Comparison of ENCODE assay signal across 13 mouse cellular contexts in the genomic region with DNA sequence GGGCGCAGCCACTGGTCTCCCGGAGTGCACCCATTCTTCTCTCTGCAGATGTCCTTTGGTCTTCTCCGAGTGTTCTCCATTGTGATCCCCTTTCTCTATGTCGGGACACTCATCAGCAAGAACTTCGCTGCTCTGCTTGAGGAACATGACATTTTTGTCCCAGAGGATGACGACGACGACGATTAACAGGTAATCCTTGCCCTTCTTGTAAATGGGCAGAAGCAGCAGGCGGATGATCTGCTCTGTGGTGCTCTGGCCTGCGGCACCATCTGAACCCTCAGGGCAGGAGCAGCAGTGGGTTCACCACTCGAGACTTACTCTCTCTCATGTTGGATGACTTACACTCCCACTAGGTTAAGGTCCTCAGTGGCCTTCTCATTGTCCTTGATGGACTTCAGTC. TPM values are rescaled to one million over a fixed set of nuclear protein-coding genes. Genes with fewer than 3 reads are reported as not detected.
A peak's percentile ranks its signal among the peaks of the same experiment; 100 is the strongest.
DNase-seq lines count a peak whose midpoint lies in the region; ATAC-seq and TF ChIP-seq lines count a peak whose summit lies in the region.
"Had no signal": no experiment of that assay in that cellular context is flagged by ENCODE, and none has a peak within 500 bp of the region (broad histone marks: within the 10 kb centered on the region; RNA-seq: fewer than 3 reads in every experiment).

No protein-coding gene starts in this region.

- WGBS in heart, embryonic 10.5 days, result 89% methylated on average over 12 of the region's 12 CpGs
- WGBS in liver, embryonic 11.5 days, result 91% methylated on average over 12 of the region's 12 CpGs
- WGBS in embryonic facial prominence, embryonic 14.5 days, result 94% methylated on average over 12 of the region's 12 CpGs
- 90% methylated on average over 12 of the region's 12 CpGs for WGBS in liver, embryonic 16.5 days (ENCODE audit: insufficient replicate concordance)
- 92% methylated on average over 12 of the region's 12 CpGs for WGBS in lung, postnatal 0 days

- peaks cover 34% of the 10 kb centered on the region for H3K4me1 ChIP-seq in heart, embryonic 10.5 days
- peaks cover 66% of the 10 kb centered on the region for H3K4me1 ChIP-seq in liver, embryonic 11.5 days (replicated peaks; ENCODE audit: control insufficient read depth, insufficient read depth, low read length)
- H3K4me1 ChIP-seq in embryonic facial prominence, embryonic 14.5 days (ENCODE audit: control insufficient read depth, insufficient read depth, low read length), result peaks cover 13% of the 10 kb centered on the region
- peaks cover 83% of the 10 kb centered on the region for H3K4me1 ChIP-seq in liver, embryonic 16.5 days (ENCODE audit: control insufficient read depth, low read depth, low read length)
- peaks cover 10% of the 10 kb centered on the region for H3K4me1 ChIP-seq in lung, postnatal 0 days (ENCODE audit: insufficient read depth, low read depth, low read length)

- H3K27me3 ChIP-seq in heart, embryonic 10.5 days (ENCODE audit: insufficient read depth, poor library complexity, severe bottlenecking), result no peaks in the 10 kb centered on the region
- H3K27me3 ChIP-seq in liver, embryonic 11.5 days (replicated peaks; ENCODE audit: control insufficient read depth, insufficient read depth, low read length), result no peaks in the 10 kb centered on the region
- H3K27me3 ChIP-seq in embryonic facial prominence, embryonic 14.5 days (replicated peaks; ENCODE audit: control insufficient read depth, insufficient read depth, low read length), result no peaks in the 10 kb centered on the region
- no peaks in the 10 kb centered on the region for H3K27me3 ChIP-seq in liver, embryonic 16.5 days (ENCODE audit: control insufficient read depth, insufficient read depth, low read depth, low read length)
- H3K27me3 ChIP-seq in lung, postnatal 0 days (replicated peaks; ENCODE audit: insufficient read depth, low read length), result no peaks in the 10 kb centered on the region
- H3K27me3 ChIP-seq: limb, embryonic 15.5 days; Patski had no signal

- no peak overlapping the region for H3K9ac ChIP-seq in liver, embryonic 11.5 days (ENCODE audit: low read depth, low read length)
- no peak overlapping the region; the same call in 1 of the 2 replicates for H3K9ac ChIP-seq in embryonic facial prominence, embryonic 14.5 days (ENCODE audit: low read depth, low read length)
- H3K9ac ChIP-seq in liver, embryonic 16.5 days (ENCODE audit: low read depth, low read length), result no peak overlapping the region
- H3K9ac ChIP-seq in lung, postnatal 0 days (replicated peaks; ENCODE audit: low read depth), result no peak overlapping the region
- H3K9ac ChIP-seq: limb, embryonic 15.5 days had no signal

- peaks cover 43% of the 10 kb centered on the region for H3K36me3 ChIP-seq in heart, embryonic 10.5 days
- peaks cover 26% of the 10 kb centered on the region for H3K36me3 ChIP-seq in liver, embryonic 11.5 days (ENCODE audit: control insufficient read depth, insufficient read depth, low read length)
- peaks cover 49% of the 10 kb centered on the region for H3K36me3 ChIP-seq in embryonic facial prominence, embryonic 14.5 days (ENCODE audit: control insufficient read depth, insufficient read depth, low read length)
- peaks cover 42% of the 10 kb centered on the region for H3K36me3 ChIP-seq in liver, embryonic 16.5 days (ENCODE audit: control insufficient read depth, insufficient read depth)
- peaks cover 27% of the 10 kb centered on the region for H3K36me3 ChIP-seq in lung, postnatal 0 days (ENCODE audit: insufficient read depth, low read length)

- TF ChIP-seq CTCF in lung, postnatal 0 days (IDR thresholded peaks at IDR 0.05), result no peak

- DNase-seq in heart, embryonic 10.5 days (ENCODE audit: low spot score), result peak; percentile 71
- DNase-seq in heart, postnatal 4 days, result no peak
- no peak for DNase-seq in liver, embryonic 11.5 days (ENCODE audit: low spot score)
- no peak for DNase-seq in liver
- no peak for DNase-seq in embryonic facial prominence, embryonic 14.5 days (ENCODE audit: low spot score)
- DNase-seq in lung, postnatal 0 days (ENCODE audit: low spot score), result no peak
- DNase-seq in thymus, postnatal 25 days, result no peak
- DNase-seq: cerebellum, postnatal 36 days; kidney, adult 8-10 months; right cerebral cortex, postnatal 25 days had no signal

- no peak for TF ChIP-seq EP300 in lung, postnatal 0 days (IDR thresholded peaks at IDR 0.05)

- H3K9me3 ChIP-seq in heart, embryonic 10.5 days, result no peaks in the 10 kb centered on the region
- H3K9me3 ChIP-seq in liver, embryonic 11.5 days (ENCODE audit: control insufficient read depth, low read length), result no peaks in the 10 kb centered on the region
- no peaks in the 10 kb centered on the region for H3K9me3 ChIP-seq in embryonic facial prominence, embryonic 14.5 days (ENCODE audit: control insufficient read depth, low read length)
- H3K9me3 ChIP-seq in liver, embryonic 16.5 days (replicated peaks; ENCODE audit: control insufficient read depth, low read length), result no peaks in the 10 kb centered on the region
- H3K9me3 ChIP-seq in lung, postnatal 0 days (ENCODE audit: low read length), result no peaks in the 10 kb centered on the region
- H3K9me3 ChIP-seq: limb, embryonic 15.5 days had no signal

- no peak overlapping the region for H3K27ac ChIP-seq in heart, embryonic 10.5 days
- H3K27ac ChIP-seq in liver, embryonic 11.5 days (ENCODE audit: low read depth, low read length), result no peak overlapping the region
- no peak overlapping the region for H3K27ac ChIP-seq in embryonic facial prominence, embryonic 14.5 days (replicated peaks; ENCODE audit: low read depth, low read length)
- peak overlapping the region; percentile 19; the same call in 1 of the 2 replicates for H3K27ac ChIP-seq in liver, embryonic 16.5 days (ENCODE audit: low read length)
- no peak overlapping the region for H3K27ac ChIP-seq in lung, postnatal 0 days (ENCODE audit: low read length)

- H3K4me2 ChIP-seq in liver, embryonic 11.5 days, result peak overlapping the region; percentile 99
- H3K4me2 ChIP-seq in embryonic facial prominence, embryonic 14.5 days (ENCODE audit: low read depth, low read length), result peak overlapping the region; percentile 96; the same call in 1 of the 2 replicates
- peak overlapping the region; percentile 74; the same call in 1 of the 2 replicates for H3K4me2 ChIP-seq in liver, embryonic 16.5 days (ENCODE audit: low read depth, low read length)
- H3K4me2 ChIP-seq in lung, postnatal 0 days (replicated peaks; ENCODE audit: low read depth, low read length), result no peak overlapping the region

- H3K4me3 ChIP-seq in heart, embryonic 10.5 days, result no peak overlapping the region
- peak overlapping the region; percentile 69; the same call in 1 of the 2 replicates for H3K4me3 ChIP-seq in liver, embryonic 11.5 days (ENCODE audit: low read depth, low read length)
- H3K4me3 ChIP-seq in embryonic facial prominence, embryonic 14.5 days (ENCODE audit: low read depth, low read length), result no peak overlapping the region
- no peak overlapping the region for H3K4me3 ChIP-seq in liver, embryonic 16.5 days (ENCODE audit: low read depth, low read length)
- no peak overlapping the region for H3K4me3 ChIP-seq in lung, postnatal 0 days (ENCODE audit: low read depth, low read length)

- ATAC-seq in liver, embryonic 11.5 days (replicated peaks; ENCODE audit: low FRiP score), result no peak
- ATAC-seq in embryonic facial prominence, embryonic 14.5 days (ENCODE audit: low read depth), result no peak
- ATAC-seq in liver, embryonic 16.5 days (ENCODE audit: low read depth), result no peak
- ATAC-seq in lung, postnatal 0 days, result no peak
- ATAC-seq: Patski had no signal

RNA-seq across cellular contexts. Expression of a gene that starts 6.3 kb away (rescaled TPM):
- polyA plus RNA-seq in heart, embryonic 10.5 days (2016; fragmentation: Nextera tagmentation; extraction: Ambion mirVana), result 351 and 390 TPM in 2 replicates
- total RNA-seq in heart, postnatal 4 days (2021), result 100 to 1,000 TPM; 438 to 494 TPM
- 432 and 467 TPM in 2 replicates for polyA plus RNA-seq in liver, embryonic 11.5 days (2014; fragmentation: Nextera tagmentation; extraction: Ambion mirVana)
- 325 and 390 TPM in 2 replicates for polyA plus RNA-seq in embryonic facial prominence, embryonic 14.5 days (2014; fragmentation: Nextera tagmentation; extraction: Ambion mirVana)
- polyA plus RNA-seq in liver, embryonic 16.5 days (2015; fragmentation: Nextera tagmentation; extraction: Ambion mirVana), result 348 and 350 TPM in 2 replicates
- 439 and 454 TPM in 2 replicates for polyA plus RNA-seq in lung, postnatal 0 days (2015; fragmentation: Nextera tagmentation; extraction: Ambion mirVana)

RNA-seq across cellular contexts. Expression of a gene that starts 9.1 kb away (rescaled TPM):
- polyA plus RNA-seq in heart, embryonic 10.5 days (2016; fragmentation: Nextera tagmentation; extraction: Ambion mirVana), result 294 and 304 TPM in 2 replicates
- 100 to 1,000 TPM; 176 to 206 TPM for total RNA-seq in heart, postnatal 4 days (2021)
- 218 and 233 TPM in 2 replicates for polyA plus RNA-seq in liver, embryonic 11.5 days (2014; fragmentation: Nextera tagmentation; extraction: Ambion mirVana)
- 242 and 262 TPM in 2 replicates for polyA plus RNA-seq in embryonic facial prominence, embryonic 14.5 days (2014; fragmentation: Nextera tagmentation; extraction: Ambion mirVana)
- polyA plus RNA-seq in liver, embryonic 16.5 days (2015; fragmentation: Nextera tagmentation; extraction: Ambion mirVana), result 170 and 175 TPM in 2 replicates
- 241 and 276 TPM in 2 replicates for polyA plus RNA-seq in lung, postnatal 0 days (2015; fragmentation: Nextera tagmentation; extraction: Ambion mirVana)

RNA-seq across cellular contexts. Expression of a gene that starts 9.1 kb away (rescaled TPM):
- polyA plus RNA-seq in heart, embryonic 10.5 days (2016; fragmentation: Nextera tagmentation; extraction: Ambion mirVana), result 11.1 and 12.0 TPM in 2 replicates
- 1 to 10 TPM; 3.7 to 4.8 TPM for total RNA-seq in heart, postnatal 4 days (2021)
- 34.0 and 35.4 TPM in 2 replicates for polyA plus RNA-seq in liver, embryonic 11.5 days (2014; fragmentation: Nextera tagmentation; extraction: Ambion mirVana)
- polyA plus RNA-seq in embryonic facial prominence, embryonic 14.5 days (2014; fragmentation: Nextera tagmentation; extraction: Ambion mirVana), result 12.9 and 15.3 TPM in 2 replicates
- 38.9 and 43.4 TPM in 2 replicates for polyA plus RNA-seq in liver, embryonic 16.5 days (2015; fragmentation: Nextera tagmentation; extraction: Ambion mirVana)
- polyA plus RNA-seq in lung, postnatal 0 days (2015; fragmentation: Nextera tagmentation; extraction: Ambion mirVana), result 8.4 TPM in 2 replicates

RNA-seq across cellular contexts. Expression of a gene that starts 9.1 kb away (rescaled TPM):
- 28.4 and 32.3 TPM in 2 replicates for polyA plus RNA-seq in heart, embryonic 10.5 days (2016; fragmentation: Nextera tagmentation; extraction: Ambion mirVana)
- 10 to 100 TPM; 40.0 to 41.1 TPM for total RNA-seq in heart, postnatal 4 days (2021)
- polyA plus RNA-seq in liver, embryonic 11.5 days (2014; fragmentation: Nextera tagmentation; extraction: Ambion mirVana), result 33.7 and 37.2 TPM in 2 replicates
- polyA plus RNA-seq in embryonic facial prominence, embryonic 14.5 days (2014; fragmentation: Nextera tagmentation; extraction: Ambion mirVana), result 55.7 and 65.8 TPM in 2 replicates
- polyA plus RNA-seq in liver, embryonic 16.5 days (2015; fragmentation: Nextera tagmentation; extraction: Ambion mirVana), result 48.2 and 51.1 TPM in 2 replicates
- polyA plus RNA-seq in lung, postnatal 0 days (2015; fragmentation: Nextera tagmentation; extraction: Ambion mirVana), result 73.0 and 75.4 TPM in 2 replicates

RNA-seq across cellular contexts. Expression of a gene that starts 32.2 kb away (rescaled TPM):
- 3.2 and 3.9 TPM in 2 replicates for polyA plus RNA-seq in heart, embryonic 10.5 days (2016; fragmentation: Nextera tagmentation; extraction: Ambion mirVana)
- total RNA-seq in heart, postnatal 4 days (2021), result 10 to 100 TPM; 15.0 to 17.1 TPM
- 6.8 and 7.0 TPM in 2 replicates for polyA plus RNA-seq in liver, embryonic 11.5 days (2014; fragmentation: Nextera tagmentation; extraction: Ambion mirVana)
- 5.4 and 5.6 TPM in 2 replicates for polyA plus RNA-seq in embryonic facial prominence, embryonic 14.5 days (2014; fragmentation: Nextera tagmentation; extraction: Ambion mirVana)
- polyA plus RNA-seq in liver, embryonic 16.5 days (2015; fragmentation: Nextera tagmentation; extraction: Ambion mirVana), result 20.1 and 20.6 TPM in 2 replicates
- polyA plus RNA-seq in lung, postnatal 0 days (2015; fragmentation: Nextera tagmentation; extraction: Ambion mirVana), result 13.3 and 14.2 TPM in 2 replicates
